Mouse (Mus musculus) heart, adult 11 months (tissue): ENCODE results near the gene Ginm1.
A peak's percentile ranks its signal among the peaks of the same experiment; 100 is the strongest.
"Not testable (repeated sequence)": the region's sequence is repeated elsewhere in the genome, so short reads cannot be mapped to it uniquely, and the experiment has no call there.

Experiments used
- DNase-seq: peaks from one replicate; pipeline ENCODE4 v3.0.0; 2022

Gene Ginm1

GRCm38 (mm10) chr10:7802519-7803140 is 10.0 kb upstream of the Ginm1 start:
- DNase-seq: no peak

- no peak for DNase-seq
Observed at GRCm38 (mm10) chr10:7801258-7801657, 8.6 kb upstream of the Ginm1 start.

GRCm38 (mm10) chr10:7792254-7792750 is 322 bp downstream of the Ginm1 start:
- no peak for DNase-seq

- DNase-seq: no peak
Observed at GRCm38 (mm10) chr10:7787319-7787718, 5.3 kb downstream of the Ginm1 start.

- no peak for DNase-seq
Observed at GRCm38 (mm10) chr10:7781214-7781613, 11.4 kb downstream of the Ginm1 start.

GRCm38 (mm10) chr10:7780238-7781176 is 12.1 kb downstream of the Ginm1 start:
- DNase-seq: peak; percentile 99

- DNase-seq: no peak
Observed at GRCm38 (mm10) chr10:7779751-7780237, 12.8 kb downstream of the Ginm1 start.

GRCm38 (mm10) chr10:7778361-7778760 is 14.3 kb downstream of the Ginm1 start:
- DNase-seq: no peak

GRCm38 (mm10) chr10:7775421-7775820 is 17.2 kb downstream of the Ginm1 start:
- peak; percentile 95 for DNase-seq

GRCm38 (mm10) chr10:7772769-7773168 is 19.9 kb downstream of the Ginm1 start:
- DNase-seq: no peak

GRCm38 (mm10) chr10:7772346-7772745 is 20.3 kb downstream of the Ginm1 start:
- no peak for DNase-seq

- DNase-seq: no peak
Observed at GRCm38 (mm10) chr10:7757544-7757943, 35.1 kb downstream of the Ginm1 start.

GRCm38 (mm10) chr10:7748752-7749151 is 43.9 kb downstream of the Ginm1 start:
- DNase-seq: no peak

GRCm38 (mm10) chr10:7745528-7745927 is 47.1 kb downstream of the Ginm1 start:
- DNase-seq: not testable (repeated sequence)

GRCm38 (mm10) chr10:7737914-7738313 is 54.7 kb downstream of the Ginm1 start:
- no peak for DNase-seq

- no peak for DNase-seq
Observed at GRCm38 (mm10) chr10:7737122-7737521, 55.5 kb downstream of the Ginm1 start.

GRCm38 (mm10) chr10:7731582-7731981 is 61.0 kb downstream of the Ginm1 start:
- DNase-seq: no peak

GRCm38 (mm10) chr10:7727011-7727410 is 65.6 kb downstream of the Ginm1 start:
- no peak for DNase-seq

- DNase-seq: no peak
Observed at GRCm38 (mm10) chr10:7726501-7726812, 66.2 kb downstream of the Ginm1 start.

- peak; percentile 99 for DNase-seq
Observed at GRCm38 (mm10) chr10:7725751-7726500, 66.7 kb downstream of the Ginm1 start, which contains the start of gene Katna1. Katna1 (plus strand) TSS chr10:7726000.
